Mouse (Mus musculus) heart, adult 9 months (tissue): Measurements from ENCODE around the gene Pdss2.
"Not testable (repeated sequence)": the region's sequence is repeated elsewhere in the genome, so short reads cannot be mapped to it uniquely, and the experiment has no call there.

ENCODE experiments used
- DNase-seq, 2 experiments: peaks; one replicate each; pipeline ENCODE4 v3.0.0; 2022; ENCODE audit warnings: low spot score in 2 of 2

Gene Pdss2

GRCm38 (mm10) chr10:43242215-43242614, 20.9 kb downstream of the Pdss2 start:
- DNase-seq, result no peak

- DNase-seq, result no peak
Observed at GRCm38 (mm10) chr10:43244262-43244806, 23.0 kb downstream of the Pdss2 start.

DNA sequence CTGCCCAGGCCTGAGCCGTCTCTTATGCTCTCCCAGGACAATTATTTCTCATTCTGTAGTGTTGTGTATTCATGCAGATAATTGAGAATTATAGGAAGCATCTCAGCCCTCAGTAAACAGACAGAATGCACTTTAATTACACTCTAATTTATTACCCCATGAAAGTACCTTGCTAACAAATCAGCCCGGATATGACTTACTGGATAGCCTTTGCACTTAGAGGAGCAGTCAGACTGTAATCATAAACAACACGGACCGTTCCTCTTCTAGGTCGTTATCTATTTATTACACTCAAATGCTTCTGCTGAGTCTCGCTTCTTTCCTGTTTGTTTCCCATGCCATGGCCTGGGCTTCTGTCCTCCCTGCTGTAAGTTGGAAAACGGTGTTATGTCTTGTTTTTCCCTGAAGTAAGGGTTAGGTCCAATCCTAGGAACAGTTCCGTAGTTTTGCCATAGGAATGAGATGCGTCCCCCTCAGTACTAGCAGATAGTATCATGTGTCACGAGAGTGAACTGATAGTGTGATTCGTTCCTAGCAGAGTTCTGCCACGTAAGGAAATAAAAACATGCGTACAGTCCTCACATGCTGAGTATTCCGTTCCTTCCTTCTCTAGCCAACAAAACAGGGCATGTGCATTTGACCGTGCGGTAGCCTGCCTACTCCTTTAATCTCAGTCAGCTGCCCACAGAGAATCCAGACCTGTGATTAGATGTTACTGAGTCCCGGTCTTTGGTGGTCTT, 24.3 kb downstream of the Pdss2 start:
- no peak for DNase-seq

GRCm38 (mm10) chr10:43247994-43248393, 26.7 kb downstream of the Pdss2 start:
- DNase-seq, result no peak

DNA sequence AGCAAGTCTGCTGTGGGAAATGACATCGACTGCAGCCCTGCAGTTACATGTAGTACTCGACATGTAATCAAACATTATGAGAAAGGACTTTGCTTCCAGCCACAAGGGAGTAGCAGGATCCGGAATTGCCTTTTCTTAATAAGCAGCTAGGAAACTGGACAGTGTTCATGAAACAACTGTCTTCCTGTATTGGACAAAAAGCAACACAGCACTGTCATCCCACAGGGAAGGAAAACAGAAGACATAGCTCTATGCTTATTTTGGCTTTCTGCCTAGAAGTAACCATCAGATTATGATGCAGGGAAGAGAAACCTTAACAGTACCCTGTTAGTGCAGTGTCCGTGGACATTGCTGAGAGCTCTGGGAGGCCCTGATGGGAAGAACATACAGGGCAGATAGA, 31.0 kb downstream of the Pdss2 start:
- DNase-seq, result peak in 1 of 2 experiments; percentile 26

DNA sequence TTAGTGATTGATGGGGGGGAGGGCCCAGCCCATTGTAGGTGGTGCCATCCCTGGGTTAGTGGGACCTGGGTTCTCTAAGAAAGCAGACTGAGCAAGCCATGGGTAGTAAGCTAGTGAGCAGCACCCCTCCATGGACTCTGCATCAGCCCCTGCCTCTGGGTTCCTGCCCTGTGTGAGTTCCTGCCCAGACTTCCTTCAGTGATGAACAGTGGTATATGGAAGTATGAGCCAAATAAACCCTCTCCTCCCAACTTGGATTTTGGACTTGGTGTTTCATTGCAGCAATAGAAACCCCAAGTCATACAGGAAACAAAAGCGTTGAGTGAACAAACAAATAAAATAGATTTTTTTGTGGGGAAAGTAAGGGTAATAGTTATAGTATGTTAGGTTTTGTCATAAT, 35.7 kb downstream of the Pdss2 start:
- DNase-seq, result not testable (repeated sequence)

DNA sequence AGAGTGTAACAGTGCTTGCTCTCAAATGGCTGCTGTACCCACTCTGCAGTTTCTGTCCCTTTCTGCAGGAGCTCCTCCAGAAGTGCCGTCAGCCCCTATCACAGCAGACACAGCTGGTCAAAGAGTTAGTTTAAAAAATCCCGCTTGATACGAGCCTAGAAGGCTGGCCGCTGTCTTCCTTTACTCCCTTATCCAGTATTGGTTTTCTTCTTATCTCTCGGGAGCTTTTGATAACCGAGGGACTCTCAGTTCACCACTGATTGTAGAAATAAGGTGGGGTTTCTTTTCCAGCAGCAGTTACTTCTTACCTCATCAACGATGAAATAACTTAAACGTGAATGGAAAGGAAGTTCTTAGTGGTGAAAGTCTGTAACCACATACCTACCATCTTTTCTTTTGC, 36.2 kb downstream of the Pdss2 start:
- DNase-seq, result not testable (repeated sequence)

GRCm38 (mm10) chr10:43271318-43271717, 50.0 kb downstream of the Pdss2 start:
- no peak for DNase-seq

- no peak for DNase-seq
Observed at GRCm38 (mm10) chr10:43272381-43272780, 51.1 kb downstream of the Pdss2 start.

GRCm38 (mm10) chr10:43273057-43273456, 51.8 kb downstream of the Pdss2 start:
- DNase-seq, result no peak

- no peak for DNase-seq
Observed at GRCm38 (mm10) chr10:43275446-43275845, 54.2 kb downstream of the Pdss2 start.

GRCm38 (mm10) chr10:43276116-43276659, 54.9 kb downstream of the Pdss2 start:
- no peak for DNase-seq

DNA sequence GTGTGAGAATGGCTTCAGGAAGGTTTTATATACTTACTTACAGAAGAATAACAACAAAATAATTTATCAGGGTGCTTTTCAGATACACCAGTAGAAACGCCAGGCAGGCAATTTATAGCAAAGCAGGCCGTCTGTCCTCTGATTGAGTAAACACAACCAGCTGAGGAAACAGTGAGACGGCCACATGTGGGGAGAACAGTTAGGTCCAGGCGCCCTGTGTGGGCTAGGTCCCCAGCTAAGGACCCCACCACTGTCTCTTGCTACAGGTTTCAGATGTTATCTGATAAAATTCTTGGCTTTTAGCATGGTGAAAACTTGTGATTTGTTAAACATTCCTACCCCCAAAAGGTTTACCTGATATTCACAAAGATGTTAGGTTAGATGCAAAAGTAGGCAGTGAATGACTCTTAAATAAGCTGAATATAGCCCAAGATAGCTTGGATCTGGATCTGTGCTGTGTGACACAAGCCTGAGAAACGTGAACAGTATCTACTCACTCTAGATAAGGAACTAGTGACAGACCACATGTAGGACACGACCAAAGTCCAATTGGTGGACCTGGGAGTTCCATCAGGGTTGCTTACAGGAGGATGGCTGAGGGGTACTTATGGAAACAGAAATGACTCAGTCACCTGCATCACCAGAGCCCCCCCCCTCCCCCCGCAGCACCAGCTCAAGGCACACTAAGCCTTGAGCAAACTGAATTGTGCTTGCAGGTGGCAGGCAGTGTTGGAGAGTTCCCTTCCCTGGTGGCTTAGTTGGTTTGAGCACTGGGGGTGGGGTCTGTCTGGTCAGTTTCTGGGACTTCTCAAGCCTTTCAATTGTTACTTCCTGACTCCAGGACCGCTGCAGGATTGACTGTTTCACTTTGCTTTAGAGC, 56.2 kb downstream of the Pdss2 start:
- no peak for DNase-seq

- DNase-seq, result no peak
Observed at GRCm38 (mm10) chr10:43279637-43280288, 58.5 kb downstream of the Pdss2 start.

- DNase-seq, result no peak
Observed at GRCm38 (mm10) chr10:43285541-43285940, 64.3 kb downstream of the Pdss2 start.

DNA sequence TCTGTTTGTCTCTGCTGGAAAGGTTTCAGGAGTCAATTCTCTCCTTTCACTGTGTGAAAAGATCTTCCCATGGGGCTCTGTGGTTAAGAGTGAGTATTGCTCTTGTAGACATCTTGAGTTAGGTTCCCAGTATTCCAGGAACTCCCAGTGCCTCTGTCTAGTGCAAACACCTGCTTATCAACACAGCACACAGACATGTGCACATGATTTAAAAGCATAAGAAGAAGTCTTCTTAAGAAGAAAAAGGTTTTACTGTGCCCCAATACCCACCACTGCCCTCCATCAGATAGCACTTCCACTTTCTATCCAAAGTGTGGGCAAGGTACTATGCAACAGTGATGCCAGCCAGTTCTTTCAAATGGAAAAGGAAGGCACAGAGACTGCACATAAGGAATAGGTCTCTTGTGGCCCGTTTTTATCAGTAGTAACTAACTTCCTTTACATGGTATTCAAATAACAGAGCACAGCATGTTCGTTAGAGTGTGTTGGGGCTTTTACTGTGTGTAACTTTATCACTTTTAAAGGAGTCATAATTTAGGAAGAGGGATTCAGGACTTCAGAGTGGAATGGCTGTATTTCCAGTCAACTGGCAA, 69.4 kb downstream of the Pdss2 start:
- DNase-seq, result no peak

DNA sequence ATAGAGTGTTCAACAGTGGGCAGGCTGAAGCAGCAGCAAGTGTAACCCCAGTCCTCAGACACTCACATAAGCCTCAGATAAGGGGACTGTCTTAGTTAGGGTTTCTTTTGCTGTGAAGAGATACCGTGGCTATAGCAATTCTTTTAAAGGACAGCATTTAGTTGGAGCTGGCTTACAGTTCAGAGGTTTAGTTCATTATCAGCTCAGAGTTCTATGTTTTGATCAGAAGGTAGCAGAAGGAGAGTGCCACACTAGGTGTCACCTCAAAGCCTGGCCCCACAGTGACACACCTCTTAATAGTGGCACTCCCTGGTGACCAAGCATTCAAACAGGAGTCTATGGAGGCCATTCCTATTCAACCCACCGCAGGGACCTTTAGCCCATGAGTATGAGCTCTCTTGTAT, 70.0 kb downstream of the Pdss2 start:
- no peak for DNase-seq

DNA sequence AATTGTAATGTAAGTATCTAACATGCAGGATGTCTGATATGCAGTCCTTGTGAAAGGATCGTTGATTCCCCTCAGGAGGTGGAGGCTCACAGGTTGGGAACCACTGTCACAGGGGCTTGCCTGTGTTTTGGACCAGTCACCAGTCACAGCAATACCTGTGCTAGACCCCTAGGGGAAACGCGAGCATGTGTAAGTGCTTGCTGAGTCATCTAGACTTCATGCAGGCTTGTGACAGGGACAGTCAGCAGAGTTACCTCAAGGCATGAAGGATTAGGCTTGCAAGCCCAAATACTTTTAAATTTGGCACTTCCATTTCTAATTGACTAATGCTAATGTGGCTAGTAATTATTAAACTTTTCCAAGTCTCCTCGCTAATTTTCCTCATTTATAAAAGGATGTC, 71.2 kb downstream of the Pdss2 start:
- no peak for DNase-seq

DNA sequence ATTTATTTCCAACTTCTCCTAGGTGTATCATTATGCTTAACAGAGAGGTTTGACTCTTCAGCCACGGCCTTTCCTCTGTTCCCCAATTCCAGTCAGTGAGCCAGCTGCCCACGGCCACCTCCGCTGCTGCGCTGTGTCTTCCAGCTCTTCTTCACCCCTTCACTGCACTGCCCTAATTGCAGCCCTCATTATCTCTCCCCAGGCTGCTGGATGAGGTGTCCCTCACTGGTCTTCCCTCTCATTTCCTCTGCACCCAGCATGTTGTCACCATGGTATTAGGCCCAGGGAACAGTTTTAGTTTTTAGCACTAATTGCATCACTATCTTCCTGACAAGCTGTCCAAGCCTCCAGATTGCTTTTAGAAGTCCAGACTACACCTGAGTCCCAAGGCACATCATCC, 73.0 kb downstream of the Pdss2 start:
- DNase-seq, result no peak

DNA sequence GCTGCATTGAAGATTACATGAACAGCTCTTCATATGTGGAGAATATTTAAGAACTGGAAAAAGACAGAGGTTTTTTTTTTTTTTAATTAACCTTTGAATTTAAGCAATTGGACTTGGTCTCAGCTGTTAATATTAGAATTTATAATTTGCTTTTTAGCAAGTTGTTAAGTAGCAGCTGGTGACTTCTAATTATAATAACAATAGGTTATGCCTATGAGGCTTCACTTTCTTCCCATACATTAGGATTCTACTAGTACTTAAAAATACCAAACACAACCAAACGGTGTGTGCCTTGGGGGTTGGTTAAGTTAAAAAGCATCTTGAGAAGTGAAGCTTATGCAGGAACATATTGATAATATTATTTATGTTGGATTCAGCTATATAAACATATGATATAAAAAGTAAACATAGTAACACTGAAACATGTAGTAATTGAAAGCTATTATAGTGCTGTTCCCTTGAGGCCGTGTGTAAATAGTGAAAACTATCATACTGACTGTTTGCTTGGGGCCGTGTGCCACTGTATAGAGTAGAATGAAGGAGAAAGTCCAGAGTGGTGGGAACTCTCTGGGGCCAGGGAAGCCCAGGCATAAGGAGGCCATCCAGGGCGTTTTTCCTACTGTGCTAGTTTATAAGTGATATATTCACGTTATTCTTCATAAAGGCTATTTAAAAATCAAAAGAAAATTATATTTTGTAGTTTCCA, 87.0 kb downstream of the Pdss2 start:
- DNase-seq, result no peak
